Mouse (Mus musculus) central nervous system, embryonic 14 days (tissue): Measurements from ENCODE around the gene Lefty2. TPM values are rescaled to one million over a fixed set of nuclear protein-coding genes. Genes with fewer than 3 reads are reported as not detected.

Experiments used
- polyA plus RNA-seq: library from polyadenylated mRNA; depleted of rRNA; stranded (reverse); fragments of >200 nt; gene quantifications from 2 replicates; pipeline ENCODE4 v1.2.3, GENCODE M21; 2012; rRNA removed

Lefty2 gene
- polyA plus RNA-seq = 0.76 and 1.4 TPM in 2 replicates

GRCm38 (mm10) chr1:180892808-180893207 lies at the start of gene Lefty2:
TSS of gene Lefty2 (plus strand) at chr1:180893108.

GRCm38 (mm10) chr1:180850316-180851270 lies 42.3 kb upstream of the Lefty2 start, which contains the start of gene Sde2:
TSS of gene Sde2 (plus strand) at chr1:180851127.

GRCm38 (mm10) chr1:180904039-180904814 lies 11.3 kb downstream of the Lefty2 start, which contains the start of gene Pycr2:
TSS of gene Pycr2 (plus strand) at chr1:180904293.

GRCm38 (mm10) chr1:180934467-180935419 lies 41.8 kb downstream of the Lefty2 start, which contains the start of gene Lefty1:
TSS of gene Lefty1 (plus strand) at chr1:180935022.

GRCm38 (mm10) chr1:180942166-180943031 lies 49.5 kb downstream of the Lefty2 start, which contains the start of gene Tmem63a:
TSS of gene Tmem63a (plus strand) at chr1:180942344.

Other genes starting within 250 kb of the Lefty2 start
- gene Mixl1, start 196.1 kb upstream of the Lefty2 start, polyA plus RNA-seq = 0.02 and 0.04 TPM in 2 replicates
- gene Acbd3, start 167.1 kb upstream of the Lefty2 start, polyA plus RNA-seq = 30.5 and 31.8 TPM in 2 replicates
- 1,924 and 2,554 TPM in 2 replicates for gene H3f3a, start 79.2 kb upstream of the Lefty2 start, polyA plus RNA-seq
- gene Sde2, start 42.0 kb upstream of the Lefty2 start, polyA plus RNA-seq = 20.2 and 21.8 TPM in 2 replicates
- gene Pycr2, start 11.2 kb downstream of the Lefty2 start, polyA plus RNA-seq = 46.6 and 48.8 TPM in 2 replicates
- 0.69 and 1.8 TPM in 2 replicates for gene Lefty1, start 41.9 kb downstream of the Lefty2 start, polyA plus RNA-seq
- 3.8 and 9.1 TPM in 2 replicates for gene Tmem63a, start 49.2 kb downstream of the Lefty2 start, polyA plus RNA-seq
- 3.1 and 4.2 TPM in 2 replicates for gene Ephx1, start 127.8 kb downstream of the Lefty2 start, polyA plus RNA-seq
- gene 9130409I23Rik, start 158.1 kb downstream of the Lefty2 start, polyA plus RNA-seq = not detected in 2 replicates